Mouse (Mus musculus) heart, adult 2 months (tissue): ENCODE measurements at regions not wholly inside any gene's neighbourhood (a gene's known extent, or its start where the extent isn't known, plus 50 kb on each side); places are given as distances from the start of the nearest gene placed in this dataset.

Experiments
- CTCF ChIP-seq: fragments of 200-600 bp; IDR thresholded peaks from 2 replicates; pipeline ENCODE4 v1.8.1; 2022; ENCODE audit warnings: antibody characterized with exemption, mild to moderate bottlenecking, moderate library complexity
- EP300 ChIP-seq: fragments of 200-500 bp; IDR thresholded peaks from 2 replicates; pipeline ENCODE4 v1.6.1; 2011; ENCODE audit warnings: low read depth, low read length, control low read depth; ENCODE audit not compliant: insufficient read depth
- POLR2A ChIP-seq: fragments of 200-500 bp; IDR thresholded peaks from 2 replicates; pipeline ENCODE4 v1.6.1; 2011; ENCODE audit warnings: mild to moderate bottlenecking, low read depth, low read length, control low read depth; ENCODE audit not compliant: insufficient read depth

- TF ChIP-seq POLR2A = no peak
- no peak for TF ChIP-seq EP300
- no peak for TF ChIP-seq CTCF
These were observed 50.3 kb upstream of the Vrk1 start for GRCm38 (mm10) chr12:105959756-105960155.
